In genomic region chr16:6835051-6835450, GRCm38 (mm10) we compare ENCODE assay signal across 25 mouse cellular contexts.
DNase-seq lines count a peak whose midpoint lies in the region; ATAC-seq lines count a peak whose summit lies in the region.
"Had no signal": no experiment of that assay in that cellular context is flagged by ENCODE, and none has a peak within 500 bp of the region (broad histone marks: within the 10 kb centered on the region; RNA-seq: fewer than 3 reads in every experiment).

No protein-coding gene starts in this region.

- H3K4me2 ChIP-seq in neural tube, embryonic 15.5 days, result no peak overlapping the region
- H3K4me2 ChIP-seq in limb, embryonic 11.5 days (ENCODE audit: low read depth, severe bottlenecking), result no peak overlapping the region
- H3K4me2 ChIP-seq: embryonic facial prominence, embryonic 12.5 days; kidney, embryonic 15.5 days; liver, embryonic 11.5 days; midbrain, embryonic 12.5 days; neural tube, embryonic 13.5 days; stomach, embryonic 15.5 days had no signal

- H3K27ac ChIP-seq in neural tube, embryonic 15.5 days (replicated peaks), result no peak overlapping the region
- H3K27ac ChIP-seq in limb, embryonic 11.5 days (replicated peaks; ENCODE audit: low read depth, low read length), result no peak overlapping the region
- H3K27ac ChIP-seq: embryonic facial prominence, embryonic 12.5 days; heart, embryonic 10.5 days; hindbrain, postnatal 0 days; kidney, embryonic 15.5 days; midbrain, embryonic 12.5 days; neural tube, embryonic 13.5 days; stomach, embryonic 15.5 days had no signal

- ATAC-seq in neural tube, embryonic 15.5 days (ENCODE audit: low FRiP score), result no peak
- no peak for ATAC-seq in limb, embryonic 11.5 days (ENCODE audit: insufficient number of reproducible peaks, low FRiP score, low TSS enrichment, low read depth)
- ATAC-seq: forebrain, postnatal 0 days; hindbrain, postnatal 0 days; intestine, embryonic 16.5 days; liver, postnatal 0 days; lung, postnatal 0 days had no signal

- no peaks in the 10 kb centered on the region for H3K9me3 ChIP-seq in neural tube, embryonic 15.5 days (replicated peaks)
- H3K9me3 ChIP-seq in limb, embryonic 11.5 days (ENCODE audit: control insufficient read depth, low read length), result no peaks in the 10 kb centered on the region
- H3K9me3 ChIP-seq: embryonic facial prominence, embryonic 12.5 days; heart, embryonic 10.5 days; kidney, embryonic 15.5 days; midbrain, embryonic 12.5 days; neural tube, embryonic 13.5 days; stomach, embryonic 15.5 days had no signal

- H3K36me3 ChIP-seq in neural tube, embryonic 15.5 days, result no peaks in the 10 kb centered on the region
- no peaks in the 10 kb centered on the region for H3K36me3 ChIP-seq in limb, embryonic 11.5 days (ENCODE audit: control insufficient read depth, insufficient read depth, low read length)
- H3K36me3 ChIP-seq: embryonic facial prominence, embryonic 12.5 days; heart, embryonic 10.5 days; kidney, embryonic 15.5 days; midbrain, embryonic 12.5 days; neural tube, embryonic 13.5 days; stomach, embryonic 15.5 days had no signal

- no peak overlapping the region for H3K4me3 ChIP-seq in neural tube, embryonic 15.5 days (replicated peaks)
- no peak overlapping the region for H3K4me3 ChIP-seq in limb, embryonic 11.5 days (ENCODE audit: low read depth, low read length)
- H3K4me3 ChIP-seq: embryonic facial prominence, embryonic 12.5 days; heart, embryonic 10.5 days; kidney, embryonic 15.5 days; midbrain, embryonic 12.5 days; neural tube, embryonic 13.5 days; stomach, embryonic 15.5 days had no signal

- no peaks in the 10 kb centered on the region for H3K27me3 ChIP-seq in neural tube, embryonic 15.5 days (replicated peaks)
- no peaks in the 10 kb centered on the region for H3K27me3 ChIP-seq in limb, embryonic 11.5 days (ENCODE audit: control insufficient read depth, insufficient read depth, low read length)
- H3K27me3 ChIP-seq: embryonic facial prominence, embryonic 12.5 days; kidney, embryonic 15.5 days; midbrain, embryonic 12.5 days; neural tube, embryonic 13.5 days; stomach, embryonic 15.5 days had no signal

- peak; percentile 26 for DNase-seq in neural tube, embryonic 10.5 days (ENCODE audit: extremely low spot score, low spot score)
- DNase-seq in embryo, embryonic 9.5 days (ENCODE audit: extremely low spot score), result peak; percentile 29
- DNase-seq in limb, embryonic 11.5 days (ENCODE audit: low spot score), result peak; percentile 32
- no peak for DNase-seq in lung, postnatal 36 days
- no peak for DNase-seq in thymus, postnatal 25 days
- no peak for DNase-seq in frontal cortex, postnatal 10 days (ENCODE audit: low spot score in 2 of 2)
- DNase-seq: adrenal gland, postnatal 10 days; cerebellum, adult 2 months; cerebellum, postnatal 36 days; forebrain, postnatal 0 days; left cerebral cortex, postnatal 4 days; liver, postnatal 0 days; right cerebral cortex, postnatal 4 days; thymus, postnatal 36 days had no signal

- peaks cover 13% of the 10 kb centered on the region; the same call in 1 of the 2 replicates for H3K4me1 ChIP-seq in neural tube, embryonic 15.5 days
- H3K4me1 ChIP-seq in limb, embryonic 11.5 days (ENCODE audit: control insufficient read depth, insufficient read depth, low read length), result no peaks in the 10 kb centered on the region
- H3K4me1 ChIP-seq: embryonic facial prominence, embryonic 12.5 days; stomach, embryonic 15.5 days had no signal

- H3K9ac ChIP-seq in neural tube, embryonic 15.5 days (replicated peaks), result no peak overlapping the region
- no peak overlapping the region for H3K9ac ChIP-seq in limb, embryonic 11.5 days (ENCODE audit: low read length)
- H3K9ac ChIP-seq: embryonic facial prominence, embryonic 12.5 days; forebrain, postnatal 0 days; kidney, embryonic 15.5 days; liver, postnatal 0 days; midbrain, embryonic 12.5 days; neural tube, embryonic 13.5 days; stomach, embryonic 15.5 days had no signal

- WGBS in neural tube, embryonic 15.5 days, result 17% methylated on average over 5 of the region's 5 CpGs
- WGBS in limb, embryonic 11.5 days, result 17% methylated on average over 5 of the region's 5 CpGs

Comparison
In these comparisons a context has a peak if more than half of its experiments do, and no peak if none do; other contexts are left out.
1. DNase-seq: peak in neural tube, embryonic 10.5 days (single experiment), embryo, embryonic 9.5 days (single experiment) and limb, embryonic 11.5 days (single experiment); none in lung, postnatal 36 days (single experiment), thymus, postnatal 25 days (single experiment) and frontal cortex, postnatal 10 days (0 of 2).